Mouse (Mus musculus) olfactory bulb, adult 2 months (tissue): ENCODE measurements around the gene Asb7.

Experiments
- CTCF ChIP-seq: fragments of 200-500 bp; IDR thresholded peaks from 2 replicates; pipeline ENCODE4 v1.5.1; 2012; ENCODE audit warnings: low read depth, mild to moderate bottlenecking, low read length, moderate library complexity; ENCODE audit not compliant: insufficient read depth
- POLR2A ChIP-seq: fragments of 200-500 bp; IDR thresholded peaks from 2 replicates; pipeline ENCODE4 v1.6.1; 2012; ENCODE audit warnings: mild to moderate bottlenecking, low read depth, low read length, moderate library complexity; ENCODE audit not compliant: insufficient read depth

DNA sequence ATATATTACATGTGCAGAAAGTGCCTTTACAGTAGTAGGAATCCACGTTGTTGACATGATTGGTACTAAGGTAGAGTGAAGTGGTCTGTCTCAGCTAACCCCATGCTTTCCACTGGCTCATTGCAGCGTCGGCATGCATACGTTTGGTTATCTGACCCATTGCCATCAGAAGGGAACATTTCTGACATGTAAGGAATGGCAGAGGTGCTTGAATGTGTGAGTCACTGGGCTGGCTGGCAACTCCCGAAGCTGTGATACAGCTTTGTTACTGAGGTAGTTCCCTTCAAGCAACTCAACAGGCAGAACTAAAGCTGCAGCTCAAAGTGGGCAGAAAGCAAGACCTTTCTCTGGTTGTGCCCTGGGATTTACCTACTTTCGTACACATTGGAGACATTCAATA lies 45.6 kb upstream of the Asb7 start:
- TF ChIP-seq CTCF (no peak), POLR2A (no peak)
